Mouse (Mus musculus) testis, adult 2 months (tissue): Measurements from ENCODE around the gene Prdm13.

Experiments
- CTCF ChIP-seq: fragments of 200-500 bp; IDR thresholded peaks from 2 replicates; pipeline ENCODE4 v1.5.1; 2012; ENCODE audit warnings: low read depth, mild to moderate bottlenecking, inconsistent platforms, low read length, moderate library complexity; ENCODE audit not compliant: control insufficient read depth, insufficient read depth, insufficient replicate concordance
- POLR2A ChIP-seq: fragments of 200-500 bp; IDR thresholded peaks from 2 replicates; pipeline ENCODE4 v1.6.1; 2012; ENCODE audit warnings: low read depth, mild to moderate bottlenecking, inconsistent platforms, low read length, moderate library complexity; ENCODE audit not compliant: control insufficient read depth

- TF ChIP-seq POLR2A (no peak), CTCF (no peak)
Measured at GRCm38 (mm10) chr4:21665961-21666360, 19.8 kb downstream of the Prdm13 start.
